Mouse (Mus musculus): ENCODE measurements at regions not wholly inside any gene's neighbourhood (a gene's known extent, or its start where the extent isn't known, plus 50 kb on each side); places are given as distances from the start of the nearest gene placed in this dataset.
"Not testable (repeated sequence)": the region's sequence is repeated elsewhere in the genome, so short reads cannot be mapped to it uniquely, and the experiment has no call there.

DNA sequence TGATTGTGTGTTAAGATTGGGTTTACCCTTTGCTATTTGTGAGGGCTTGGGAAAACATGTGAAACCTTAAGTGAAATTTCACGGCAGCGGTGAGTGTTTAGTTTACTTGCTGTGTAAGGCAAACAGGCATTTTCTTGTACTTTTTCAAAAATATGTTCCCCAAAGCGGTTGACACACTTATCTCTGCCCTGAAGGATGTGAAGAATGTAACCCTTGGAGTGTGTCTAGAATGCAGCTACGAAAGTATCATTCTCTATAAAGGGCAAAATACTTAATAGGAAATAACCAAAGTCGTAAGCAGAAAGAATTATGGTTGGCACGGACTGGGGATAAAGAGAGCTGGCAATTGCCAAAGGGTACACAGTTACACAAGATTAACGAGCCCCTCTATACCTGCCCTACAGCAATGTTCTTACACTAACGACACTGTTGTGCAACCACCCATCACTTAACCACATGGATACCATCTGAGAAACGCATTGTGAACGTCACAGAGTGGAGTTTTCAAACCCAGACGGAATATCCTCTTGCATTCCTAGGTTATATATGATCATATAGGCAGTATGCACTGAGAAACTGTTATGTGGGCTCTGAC is 162.3 kb upstream of the 2610301B20Rik start:
- 73% methylated on average over 11 of the region's 11 CpGs for WGBS
- H3K9ac ChIP-seq (replicated peaks; ENCODE audit: low read depth, low read length), result no peak overlapping the region
- no peaks in the 10 kb centered on the region for H3K9me3 ChIP-seq (replicated peaks; ENCODE audit: control insufficient read depth, low read length)
- H3K27me3 ChIP-seq (ENCODE audit: control insufficient read depth, insufficient read depth, low read length), result no peaks in the 10 kb centered on the region
- H3K4me1 ChIP-seq (ENCODE audit: control insufficient read depth, insufficient read depth), result peaks cover 5% of the 10 kb centered on the region; the same call in 1 of the 2 replicates
- ATAC-seq (ENCODE audit: insufficient read depth, low read depth) (no peak), DNase-seq (ENCODE audit: low spot score) (no peak)
- H3K36me3 ChIP-seq (replicated peaks; ENCODE audit: control insufficient read depth, insufficient read depth, low read length), result no peaks in the 10 kb centered on the region
- H3K4me2 ChIP-seq (ENCODE audit: low read depth, low read length), result no peak overlapping the region
- TF ChIP-seq CTCF (IDR thresholded peaks at IDR 0.05; ENCODE audit: low read depth) (no peak), EP300 (IDR thresholded peaks at IDR 0.05; ENCODE audit: low read depth) (no peak)
- no peak overlapping the region for H3K27ac ChIP-seq (ENCODE audit: low read depth)
- H3K4me3 ChIP-seq (ENCODE audit: low read depth, low read length), result no peak overlapping the region

DNA sequence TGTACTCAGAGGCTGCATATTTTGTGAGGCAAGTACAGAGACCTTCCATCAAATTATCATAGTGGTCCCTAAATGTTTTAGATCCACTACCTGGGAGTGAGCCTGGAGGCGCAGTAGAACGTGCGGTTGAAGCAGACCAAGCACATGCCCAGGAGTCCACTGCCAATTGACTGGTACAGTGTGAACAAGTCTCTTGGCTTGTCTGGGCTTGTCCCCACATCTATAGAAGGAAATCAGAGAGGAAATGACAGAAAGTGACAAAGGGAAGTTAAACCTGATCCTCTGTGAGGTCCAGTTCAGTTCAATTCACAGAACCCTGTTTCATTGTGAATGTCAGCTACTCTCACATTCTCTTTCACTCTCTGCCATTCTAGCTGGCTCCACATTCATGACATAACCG is 151.0 kb upstream of the 2610301B20Rik start:
- WGBS, result 86% methylated on average over 4 of the region's 4 CpGs
- TF ChIP-seq EP300 (IDR thresholded peaks at IDR 0.05; ENCODE audit: low read depth), result no peak
- no peak for TF ChIP-seq CTCF (IDR thresholded peaks at IDR 0.05; ENCODE audit: low read depth)
- H3K4me2 ChIP-seq (ENCODE audit: low read depth, low read length), result no peak overlapping the region

DNA sequence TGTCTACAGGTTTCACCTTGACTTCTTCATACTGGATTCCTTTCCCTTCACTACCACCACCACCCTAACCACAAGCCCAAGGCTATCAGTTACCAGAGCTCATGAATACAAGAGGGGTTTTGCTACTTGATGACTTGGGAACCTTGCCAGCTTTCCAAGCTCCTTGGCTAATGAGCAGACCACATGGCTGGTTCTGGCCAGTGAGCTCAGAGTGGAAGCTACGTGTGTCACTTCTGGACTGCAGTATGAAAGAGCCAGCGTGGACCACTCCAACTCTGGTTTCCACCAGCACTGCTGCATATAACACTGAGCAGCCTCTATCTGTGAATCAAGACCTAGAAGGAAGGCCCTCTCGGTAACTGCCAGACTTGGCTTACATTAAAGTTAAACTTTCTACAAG is 146.4 kb upstream of the 2610301B20Rik start:
- Histone ChIP-seq H3K27me3 (ENCODE audit: control insufficient read depth, insufficient read depth, low read length) (no peaks in the 10 kb centered on the region), H3K4me2 (ENCODE audit: low read depth, low read length) (no peak overlapping the region), H3K9me3 (replicated peaks; ENCODE audit: control insufficient read depth, low read length) (no peaks in the 10 kb centered on the region), H3K27ac (ENCODE audit: low read depth) (no peak overlapping the region), H3K4me1 (ENCODE audit: control insufficient read depth, insufficient read depth) (peaks cover 7% of the 10 kb centered on the region), H3K4me3 (ENCODE audit: low read depth, low read length) (no peak overlapping the region), H3K36me3 (replicated peaks; ENCODE audit: control insufficient read depth, insufficient read depth, low read length) (no peaks in the 10 kb centered on the region), H3K9ac (replicated peaks; ENCODE audit: low read depth, low read length) (no peak overlapping the region)
- ATAC-seq (ENCODE audit: insufficient read depth, low read depth), result 0 out of 2 replicates have a peak, but pooled peaks have one; percentile 41
- WGBS, result 43% methylated on average over 3 of the region's 3 CpGs
- peak; percentile 19 for DNase-seq (ENCODE audit: low spot score)
- TF ChIP-seq EP300 (IDR thresholded peaks at IDR 0.05; ENCODE audit: low read depth), result no peak
- TF ChIP-seq CTCF (IDR thresholded peaks at IDR 0.05; ENCODE audit: low read depth), result no peak

More for the DNA sequence above, 151.0 kb upstream of the 2610301B20Rik start:
- no peaks in the 10 kb centered on the region for H3K27me3 ChIP-seq (ENCODE audit: control insufficient read depth, insufficient read depth, low read length)
- H3K4me1 ChIP-seq (ENCODE audit: control insufficient read depth, insufficient read depth), result peaks cover 7% of the 10 kb centered on the region
- H3K36me3 ChIP-seq (replicated peaks; ENCODE audit: control insufficient read depth, insufficient read depth, low read length), result no peaks in the 10 kb centered on the region
- no peak overlapping the region for H3K27ac ChIP-seq (ENCODE audit: low read depth)
- H3K9me3 ChIP-seq (replicated peaks; ENCODE audit: control insufficient read depth, low read length), result no peaks in the 10 kb centered on the region
- H3K9ac ChIP-seq (replicated peaks; ENCODE audit: low read depth, low read length), result no peak overlapping the region
- ATAC-seq (ENCODE audit: insufficient read depth, low read depth), result no peak
- no peak overlapping the region for H3K4me3 ChIP-seq (ENCODE audit: low read depth, low read length)
- DNase-seq (ENCODE audit: low spot score), result no peak

DNA sequence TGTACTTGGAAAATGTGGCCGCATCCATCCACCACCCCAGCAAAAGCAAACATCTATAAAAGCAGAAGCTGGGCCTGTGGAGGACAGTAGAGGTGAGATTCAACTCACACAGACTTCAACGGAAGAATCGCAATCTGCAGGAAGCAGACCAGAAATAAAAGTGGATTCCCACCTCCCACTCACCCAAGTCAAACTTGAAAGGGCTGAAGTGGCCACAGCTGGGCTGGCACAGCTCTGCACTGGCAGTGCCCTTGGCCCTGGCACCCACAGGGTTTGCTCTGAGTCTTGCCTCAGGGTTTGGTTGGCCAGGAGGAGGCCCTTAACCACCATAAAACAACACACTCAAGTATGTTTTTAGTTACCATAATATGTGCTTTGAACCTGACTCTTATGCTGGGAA is 129.1 kb upstream of the 2610301B20Rik start:
- no peak overlapping the region for H3K4me2 ChIP-seq (ENCODE audit: low read depth, low read length)
- no peaks in the 10 kb centered on the region for H3K9me3 ChIP-seq (replicated peaks; ENCODE audit: control insufficient read depth, low read length)
- ATAC-seq (ENCODE audit: insufficient read depth, low read depth) (no peak), DNase-seq (ENCODE audit: low spot score) (no peak)
- no peaks in the 10 kb centered on the region for H3K27me3 ChIP-seq (ENCODE audit: control insufficient read depth, insufficient read depth, low read length)
- 85% methylated on average over 3 of the region's 3 CpGs for WGBS
- H3K4me3 ChIP-seq (ENCODE audit: low read depth, low read length), result no peak overlapping the region
- TF ChIP-seq CTCF (IDR thresholded peaks at IDR 0.05; ENCODE audit: low read depth) (no peak), EP300 (IDR thresholded peaks at IDR 0.05; ENCODE audit: low read depth) (no peak)
- no peak overlapping the region for H3K9ac ChIP-seq (replicated peaks; ENCODE audit: low read depth, low read length)
- H3K27ac ChIP-seq (ENCODE audit: low read depth), result no peak overlapping the region
- no peaks in the 10 kb centered on the region for H3K36me3 ChIP-seq (replicated peaks; ENCODE audit: control insufficient read depth, insufficient read depth, low read length)
- H3K4me1 ChIP-seq (ENCODE audit: control insufficient read depth, insufficient read depth), result no peaks in the 10 kb centered on the region

DNA sequence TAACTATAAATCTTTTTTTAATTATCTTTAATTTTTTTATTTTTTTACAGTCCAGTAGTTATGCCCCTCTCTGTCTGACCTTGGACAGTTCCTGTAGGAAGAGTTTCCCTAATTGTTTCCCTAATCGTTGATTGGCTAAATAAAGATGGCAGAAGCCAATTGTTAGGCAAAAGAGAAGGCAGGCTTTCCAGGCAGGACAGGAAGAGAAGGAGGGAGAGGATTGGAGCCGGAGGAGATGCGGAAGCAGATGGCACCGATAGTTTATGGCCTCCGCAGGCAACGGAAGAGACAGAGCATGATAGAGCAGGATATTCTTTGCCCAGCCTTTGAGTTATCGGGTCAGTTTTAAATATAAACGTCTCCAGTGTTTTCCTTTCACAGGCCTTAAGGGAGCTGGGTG is 125.5 kb upstream of the 2610301B20Rik start:
- Histone ChIP-seq H3K4me3 (ENCODE audit: low read depth, low read length) (no peak overlapping the region), H3K9me3 (replicated peaks; ENCODE audit: control insufficient read depth, low read length) (no peaks in the 10 kb centered on the region), H3K9ac (replicated peaks; ENCODE audit: low read depth, low read length) (no peak overlapping the region), H3K36me3 (replicated peaks; ENCODE audit: control insufficient read depth, insufficient read depth, low read length) (no peaks in the 10 kb centered on the region), H3K27me3 (ENCODE audit: control insufficient read depth, insufficient read depth, low read length) (no peaks in the 10 kb centered on the region), H3K4me1 (ENCODE audit: control insufficient read depth, insufficient read depth) (no peaks in the 10 kb centered on the region), H3K4me2 (ENCODE audit: low read depth, low read length) (no peak overlapping the region), H3K27ac (ENCODE audit: low read depth) (no peak overlapping the region)
- no peak for TF ChIP-seq EP300 (IDR thresholded peaks at IDR 0.05; ENCODE audit: low read depth)
- TF ChIP-seq CTCF (IDR thresholded peaks at IDR 0.05; ENCODE audit: low read depth), result no peak
- 77% methylated on average over 8 of the region's 8 CpGs for WGBS
- DNase-seq (ENCODE audit: low spot score) (no peak), ATAC-seq (ENCODE audit: insufficient read depth, low read depth) (no peak)

DNA sequence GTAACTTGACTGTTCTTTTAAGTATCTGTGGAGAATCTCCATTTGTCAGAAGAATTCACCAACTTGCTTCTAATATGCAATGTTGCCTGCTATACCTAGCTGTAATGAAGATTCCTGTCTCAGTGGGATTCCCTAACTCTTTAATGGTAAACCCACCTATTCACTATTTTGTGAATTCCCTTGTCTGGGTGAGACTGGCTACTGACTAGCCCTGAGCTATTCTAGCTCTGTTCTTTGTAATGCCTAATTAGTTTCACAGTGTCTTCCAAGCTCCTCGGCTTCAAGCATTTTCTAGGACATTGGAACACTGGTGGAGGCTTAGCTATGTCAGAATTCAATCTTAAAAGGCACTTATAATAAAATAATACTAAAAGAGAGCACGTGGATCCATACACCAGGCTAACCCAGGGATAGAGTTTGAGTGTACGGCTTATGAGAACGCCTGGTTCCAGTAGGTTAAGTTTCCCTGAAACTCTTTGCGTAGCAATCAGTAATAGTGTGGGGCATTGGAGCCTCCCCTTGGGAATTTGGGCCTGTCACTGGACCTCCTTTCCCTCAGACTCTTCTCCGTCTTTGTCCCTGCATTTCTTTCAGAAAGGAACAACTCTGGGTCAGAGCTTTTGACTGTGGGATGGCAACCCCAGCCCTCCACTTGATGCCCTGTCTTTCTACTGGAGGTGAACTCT is 123.8 kb upstream of the 2610301B20Rik start:
- H3K9me3 ChIP-seq (replicated peaks; ENCODE audit: control insufficient read depth, low read length); H3K36me3 ChIP-seq (replicated peaks; ENCODE audit: control insufficient read depth, insufficient read depth, low read length); H3K9ac ChIP-seq (replicated peaks; ENCODE audit: low read depth, low read length); H3K27ac ChIP-seq (ENCODE audit: low read depth); H3K4me2 ChIP-seq (ENCODE audit: low read depth, low read length); H3K27me3 ChIP-seq (ENCODE audit: control insufficient read depth, insufficient read depth, low read length); H3K4me3 ChIP-seq (ENCODE audit: low read depth, low read length); H3K4me1 ChIP-seq (ENCODE audit: control insufficient read depth, insufficient read depth); DNase-seq (ENCODE audit: low spot score); ATAC-seq (ENCODE audit: insufficient read depth, low read depth): not testable (repeated sequence)
- 83% methylated on average over 6 of the region's 6 CpGs for WGBS

Data from heart, postnatal 0 days (tissue).